Mouse (Mus musculus) intestine, embryonic 16.5 days (tissue): ENCODE results near the gene Ptpn7. TPM values are rescaled to one million over a fixed set of nuclear protein-coding genes. Genes with fewer than 3 reads are reported as not detected.

Experiments
- ATAC-seq: fragments of 200-750 bp; cut with Nextera tagmentation; 2 replicates; pipeline ENCODE4 v1.8.0; 2017; ENCODE audit warnings: moderate TSS enrichment, moderate library complexity
- H3K27ac ChIP-seq: fragments of 300-500 bp; sonication (generic); 2 replicates; pipeline ENCODE4 v1.5.1; 2014; ENCODE audit warnings: mild to moderate bottlenecking, low read length
- H3K27me3 ChIP-seq: fragments of 300-500 bp; sonication (generic); replicated peaks from 2 replicates; pipeline ENCODE4 v1.6.1; 2014; ENCODE audit warnings: low read length, control low read depth, mixed read lengths; ENCODE audit not compliant: control insufficient read depth, insufficient read depth
- H3K36me3 ChIP-seq: fragments of 300-500 bp; sonication (generic); 2 replicates; pipeline ENCODE4 v1.6.1; 2014; ENCODE audit warnings: low read length, control low read depth; ENCODE audit not compliant: control insufficient read depth, insufficient read depth
- H3K4me1 ChIP-seq: fragments of 300-500 bp; sonication (generic); 2 replicates; pipeline ENCODE4 v1.6.1; 2014; ENCODE audit warnings: low read length, control low read depth, mixed read lengths; ENCODE audit not compliant: control insufficient read depth, insufficient read depth
- H3K4me2 ChIP-seq: fragments of 300-500 bp; sonication (generic); 2 replicates; pipeline ENCODE4 v1.6.1; 2014; ENCODE audit warnings: low read depth, low read length, control low read depth
- H3K4me3 ChIP-seq: fragments of 300-500 bp; sonication (generic); 2 replicates; pipeline ENCODE4 v1.5.1; 2014; ENCODE audit warnings: mild to moderate bottlenecking, low read length
- H3K9ac ChIP-seq: fragments of 300-500 bp; sonication (generic); 2 replicates; pipeline ENCODE4 v1.6.1; 2014; ENCODE audit warnings: low read depth, low read length
- H3K9me3 ChIP-seq: fragments of 300-500 bp; sonication (generic); 2 replicates; pipeline ENCODE4 v1.6.1; 2016; ENCODE audit warnings: low read length, control low read depth; ENCODE audit not compliant: control insufficient read depth
- WGBS: fragments of 180-500 bp; shearing (Covaris S2); extraction: QIAGEN DNeasy Blood & Tissue Kit; methylation state at CpG from one replicate; pipeline ENCODE4 v1.1.7; 2014; 5-methylcytosine and 5-hydroxymethylcytosine counted together
- polyA plus RNA-seq: library from polyadenylated mRNA; unstranded; fragments of >200 nt; fragmentation: Nextera tagmentation; extraction: Ambion mirVana; gene quantifications from 2 replicates; pipeline ENCODE4 v1.2.1, GENCODE M21; 2015

The Ptpn7 gene
- polyA plus RNA-seq, 1 experiment from 2014 or later = 2.9 TPM

- ATAC-seq = 0 out of 2 replicates have a peak, but pooled peaks have one; percentile 21
- Histone ChIP-seq H3K9ac (no peak overlapping the region), H3K4me2 (no peak overlapping the region), H3K4me3 (no peak overlapping the region), H3K27me3 (no peaks in the 10 kb centered on the region), H3K4me1 (peaks cover 13% of the 10 kb centered on the region), H3K36me3 (peaks cover 6% of the 10 kb centered on the region), H3K27ac (no peak overlapping the region), H3K9me3 (no peaks in the 10 kb centered on the region)
- 67% methylated on average over 5 of the region's 5 CpGs for WGBS
Observed at GRCm38 (mm10) chr1:135158633-135159032, 26.1 kb downstream of the Ptpn7 start.

GRCm38 (mm10) chr1:135159074-135159473, 26.6 kb downstream of the Ptpn7 start:
- no peak overlapping the region for H3K4me3 ChIP-seq
- no peak for ATAC-seq
- H3K36me3 ChIP-seq = peaks cover 6% of the 10 kb centered on the region
- no peak overlapping the region for H3K9ac ChIP-seq
- WGBS = 58% methylated on average over 7 of the region's 7 CpGs
- H3K4me1 ChIP-seq = peaks cover 9% of the 10 kb centered on the region
- H3K27me3 ChIP-seq = no peaks in the 10 kb centered on the region
- no peaks in the 10 kb centered on the region for H3K9me3 ChIP-seq
- H3K27ac ChIP-seq = no peak overlapping the region
- H3K4me2 ChIP-seq = no peak overlapping the region

- no peaks in the 10 kb centered on the region for H3K9me3 ChIP-seq
- H3K4me2 ChIP-seq = no peak overlapping the region
- H3K4me1 ChIP-seq = peaks cover 5% of the 10 kb centered on the region
- peaks cover 6% of the 10 kb centered on the region for H3K36me3 ChIP-seq
- no peaks in the 10 kb centered on the region for H3K27me3 ChIP-seq
- H3K4me3 ChIP-seq = no peak overlapping the region
- no peak overlapping the region for H3K27ac ChIP-seq
- 65% methylated on average over 11 of the region's 11 CpGs for WGBS
- no peak for ATAC-seq
- H3K9ac ChIP-seq = no peak overlapping the region
Observed at GRCm38 (mm10) chr1:135159556-135160123, 27.1 kb downstream of the Ptpn7 start.

DNA sequence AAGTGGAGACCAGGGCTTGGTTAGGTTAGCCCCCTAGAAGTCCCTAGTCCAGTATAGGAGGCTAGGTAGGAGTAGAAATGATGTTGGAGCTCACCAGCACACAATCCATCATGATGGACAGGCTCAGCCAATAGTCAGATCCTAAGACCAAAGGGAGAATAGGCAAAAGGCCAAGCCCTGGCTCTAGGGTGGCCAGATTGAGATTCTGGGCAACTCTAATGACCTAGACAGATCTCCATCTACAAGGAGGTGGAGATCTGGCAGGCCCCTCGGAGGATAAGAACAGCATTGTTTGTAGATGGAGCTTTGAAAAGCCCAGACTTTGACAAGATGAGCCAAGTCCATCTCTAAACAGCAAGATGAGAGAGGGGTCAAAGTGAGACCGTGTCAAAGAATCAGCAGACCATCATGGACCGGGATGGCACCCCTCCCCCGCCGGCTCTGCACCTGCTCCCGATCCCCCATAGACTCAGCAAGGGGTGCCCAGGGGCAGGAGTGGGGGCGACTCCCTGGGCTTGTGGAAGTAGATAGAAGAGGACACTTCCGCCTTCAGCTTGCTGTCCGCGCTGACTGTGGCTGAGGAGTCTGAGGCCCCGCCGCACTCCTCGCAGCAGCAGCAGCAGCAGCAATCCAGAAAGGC, 28.0 kb downstream of the Ptpn7 start:
- ATAC-seq = no peak

GRCm38 (mm10) chr1:135162720-135163119, 30.2 kb downstream of the Ptpn7 start:
- Histone ChIP-seq H3K4me3 (no peak overlapping the region), H3K27me3 (no peaks in the 10 kb centered on the region), H3K27ac (no peak overlapping the region), H3K9ac (peak overlapping the region; percentile 16; the same call in 1 of the 2 replicates), H3K9me3 (no peaks in the 10 kb centered on the region), H3K36me3 (no peaks in the 10 kb centered on the region), H3K4me1 (no peaks in the 10 kb centered on the region), H3K4me2 (no peak overlapping the region)
- no peak for ATAC-seq
- 67% methylated on average over 6 of the region's 6 CpGs for WGBS

More for the DNA sequence above, 28.0 kb downstream of the Ptpn7 start:
- no peak overlapping the region for H3K4me2 ChIP-seq
- no peaks in the 10 kb centered on the region for H3K4me1 ChIP-seq
- WGBS = 85% methylated on average over 13 of the region's 13 CpGs
- H3K27ac ChIP-seq = no peak overlapping the region
- no peaks in the 10 kb centered on the region for H3K9me3 ChIP-seq
- peaks cover 6% of the 10 kb centered on the region for H3K36me3 ChIP-seq
- no peaks in the 10 kb centered on the region for H3K27me3 ChIP-seq
- no peak overlapping the region for H3K4me3 ChIP-seq
- H3K9ac ChIP-seq = no peak overlapping the region

- Histone ChIP-seq H3K9me3 (no peaks in the 10 kb centered on the region), H3K9ac (no peak within 1 kb of the TSS), H3K4me3 (no peak within 1 kb of the TSS), H3K4me1 (peaks cover 15% of the 10 kb centered on the region; the same call in 1 of the 2 replicates), H3K27me3 (no peaks in the 10 kb centered on the region), H3K27ac (no peak within 1 kb of the TSS), H3K36me3 (no peaks in the 10 kb centered on the region), H3K4me2 (no peak within 1 kb of the TSS)
- no peak for ATAC-seq
- WGBS = 72% methylated on average over 11 of the region's 11 CpGs
Observed at GRCm38 (mm10) chr1:135167435-135167834, 34.9 kb downstream of the Ptpn7 start, which contains the start of gene Gpr37l1. Gene Gpr37l1, minus strand, starts transcription at chr1:135167681.

DNA sequence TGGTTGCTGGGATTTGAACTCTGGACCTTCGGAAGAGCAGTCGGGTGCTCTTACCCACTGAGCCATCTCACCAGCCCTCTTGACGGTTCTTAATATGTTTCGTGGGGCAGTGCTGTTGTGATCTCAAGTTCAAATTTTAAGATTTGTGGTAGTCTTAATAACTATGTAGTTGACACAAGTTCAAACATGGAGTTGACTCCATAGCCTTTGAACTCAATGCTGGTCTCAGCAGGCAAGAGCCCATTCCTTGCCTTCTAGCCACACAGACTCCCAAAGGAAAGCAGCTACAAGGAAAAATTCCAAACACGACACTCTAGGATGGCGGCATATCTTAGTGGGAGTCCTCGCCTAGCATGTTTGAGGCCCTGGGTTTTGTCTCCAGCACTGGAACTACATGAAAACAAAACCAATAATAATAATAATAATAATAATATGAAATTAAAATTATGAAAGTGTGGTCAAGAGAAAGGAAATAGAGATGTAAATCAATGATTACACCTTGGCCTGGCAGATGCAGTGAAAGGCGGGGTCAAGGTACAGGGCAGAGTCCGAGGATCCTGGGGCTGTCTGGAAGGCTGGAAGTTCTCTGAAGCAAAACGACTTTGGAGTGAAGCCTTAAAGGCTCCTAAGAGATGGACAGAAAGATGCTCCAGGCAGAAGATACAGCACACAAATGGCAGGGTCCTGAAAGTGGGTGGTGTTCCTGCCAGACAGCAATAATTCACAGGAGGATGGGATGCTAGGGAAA, 36.1 kb downstream of the Ptpn7 start:
- Histone ChIP-seq H3K9me3 (no peaks in the 10 kb centered on the region), H3K4me3 (no peak overlapping the region), H3K36me3 (no peaks in the 10 kb centered on the region), H3K4me1 (peaks cover 15% of the 10 kb centered on the region; the same call in 1 of the 2 replicates), H3K9ac (no peak overlapping the region), H3K4me2 (no peak overlapping the region), H3K27ac (no peak overlapping the region), H3K27me3 (no peaks in the 10 kb centered on the region)
- no peak for ATAC-seq
- 84% methylated on average over 10 of the region's 10 CpGs for whole genome bisulfite sequencing

- Histone ChIP-seq H3K27me3 (no peaks in the 10 kb centered on the region), H3K36me3 (no peaks in the 10 kb centered on the region), H3K4me1 (peaks cover 15% of the 10 kb centered on the region; the same call in 1 of the 2 replicates), H3K9me3 (no peaks in the 10 kb centered on the region), H3K4me3 (no peak overlapping the region), H3K4me2 (no peak overlapping the region; the same call in 1 of the 2 replicates), H3K27ac (no peak overlapping the region), H3K9ac (peak overlapping the region; percentile 21)
- 38% methylated on average over 12 of the region's 12 CpGs for WGBS
- ATAC-seq = no peak
Observed at GRCm38 (mm10) chr1:135169556-135170224, 37.2 kb downstream of the Ptpn7 start.

- Histone ChIP-seq H3K36me3 (no peaks in the 10 kb centered on the region), H3K27me3 (no peaks in the 10 kb centered on the region), H3K9ac (peak overlapping the region; percentile 21; the same call in 1 of the 2 replicates), H3K4me3 (no peak overlapping the region), H3K4me1 (peaks cover 16% of the 10 kb centered on the region), H3K4me2 (no peak overlapping the region; the same call in 1 of the 2 replicates), H3K27ac (no peak overlapping the region), H3K9me3 (no peaks in the 10 kb centered on the region)
- WGBS = 38% methylated on average over 10 of the region's 10 CpGs
- no peak for ATAC-seq
Observed at GRCm38 (mm10) chr1:135170299-135170698, 37.8 kb downstream of the Ptpn7 start.
